Mouse (Mus musculus): ENCODE measurements at regions not wholly inside any gene's neighbourhood (a gene's known extent, or its start where the extent isn't known, plus 50 kb on each side); places are given as distances from the start of the nearest gene placed in this dataset.

DNA sequence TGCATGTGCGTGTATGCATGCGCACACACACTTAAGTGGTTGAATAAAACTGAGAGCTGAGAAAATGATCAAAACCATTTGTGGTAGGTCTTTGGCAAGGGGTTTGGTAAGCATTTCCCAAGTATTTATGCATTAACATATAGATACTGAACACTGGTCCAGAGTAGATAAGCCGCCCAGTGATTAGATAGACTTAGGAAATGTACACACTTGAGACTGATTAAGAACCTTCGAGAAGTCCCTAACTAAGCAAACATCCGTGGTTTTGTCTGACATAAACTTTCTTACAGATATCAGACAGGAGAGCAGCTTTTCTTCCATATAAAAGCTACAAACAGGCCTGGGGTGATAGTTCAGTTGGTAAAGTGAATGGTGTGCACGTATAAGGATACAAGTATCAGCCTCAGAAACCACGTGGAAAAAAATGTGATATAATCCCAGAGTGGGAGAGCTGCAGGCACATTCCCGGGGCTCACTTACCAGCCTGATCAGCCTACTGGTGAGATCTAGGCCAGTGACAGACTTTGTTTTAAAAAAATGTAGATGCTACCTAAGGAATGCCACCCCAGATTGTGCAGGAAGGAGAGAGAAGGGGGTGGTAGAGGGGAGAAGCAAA lies 252.3 kb upstream of the Xrcc4 start:
- TF ChIP-seq POLR2A (IDR thresholded peaks at IDR 0.05; ENCODE audit: low read depth, low read length), result no peak
- TF ChIP-seq CTCF (conservative IDR thresholded peaks at IDR 0.05; ENCODE audit: insufficient read depth, insufficient read length, low read depth, low read length), result no peak
